Mouse (Mus musculus): ENCODE measurements around the gene Svs1.

GRCm38 (mm10) chr6:49031230-49031629 is 44.6 kb downstream of the Svs1 start:
- no peak for TF ChIP-seq ZNF384 (IDR thresholded peaks at IDR 0.05; ENCODE audit: low read depth, low read length)
- TF ChIP-seq MAFK (IDR thresholded peaks at IDR 0.05; ENCODE audit: insufficient read depth, low read depth, low read length): no peak
